Mouse (Mus musculus) hindbrain, embryonic 12.5 days (tissue): ENCODE data around the gene Trim44. TPM values are rescaled to one million over a fixed set of nuclear protein-coding genes. Genes with fewer than 3 reads are reported as not detected.

Experiments
- ATAC-seq: fragments of 200-750 bp; cut with Nextera tagmentation; 2 replicates; pipeline ENCODE4 v1.8.0; 2017; ENCODE audit warnings: moderate TSS enrichment; ENCODE audit not compliant: low FRiP score
- H3K27ac ChIP-seq: fragments of 300-500 bp; sonication (generic); 2 replicates; pipeline ENCODE4 v1.5.1; 2016; ENCODE audit warnings: mild to moderate bottlenecking
- H3K27me3 ChIP-seq: fragments of 300-500 bp; sonication (generic); 2 replicates; pipeline ENCODE4 v1.6.1; 2016; ENCODE audit warnings: mild to moderate bottlenecking
- H3K36me3 ChIP-seq: fragments of 300-500 bp; sonication (generic); 2 replicates; pipeline ENCODE4 v1.6.1; 2016; ENCODE audit warnings: mild to moderate bottlenecking
- H3K4me1 ChIP-seq: fragments of 300-500 bp; sonication (generic); 2 replicates; pipeline ENCODE4 v1.6.1; 2016
- H3K4me2 ChIP-seq: fragments of 300-500 bp; sonication (generic); replicated peaks from 2 replicates; pipeline ENCODE4 v1.6.1; 2016; ENCODE audit warnings: mild to moderate bottlenecking
- H3K4me3 ChIP-seq: fragments of 300-500 bp; sonication (generic); 2 replicates; pipeline ENCODE4 v1.5.1; 2016; ENCODE audit warnings: mild to moderate bottlenecking
- H3K9ac ChIP-seq: fragments of 300-500 bp; sonication (generic); 2 replicates; pipeline ENCODE4 v1.6.1; 2016; ENCODE audit warnings: mild to moderate bottlenecking, moderate library complexity
- H3K9me3 ChIP-seq: fragments of 300-500 bp; sonication (generic); replicated peaks from 2 replicates; pipeline ENCODE4 v1.6.1; 2016; ENCODE audit warnings: mild to moderate bottlenecking
- WGBS: fragments of 180-500 bp; shearing (Covaris S2); methylation state at CpG from one replicate; pipeline ENCODE4 v1.1.7; 2016; 5-methylcytosine and 5-hydroxymethylcytosine counted together
- polyA plus RNA-seq: library from polyadenylated mRNA; unstranded; fragments of >200 nt; fragmentation: Nextera tagmentation; extraction: Ambion mirVana; gene quantifications from 2 replicates; pipeline ENCODE4 v1.2.1, GENCODE M21; 2016

Trim44 gene
- polyA plus RNA-seq, 1 experiment from 2014 or later: 65.6 TPM

DNA sequence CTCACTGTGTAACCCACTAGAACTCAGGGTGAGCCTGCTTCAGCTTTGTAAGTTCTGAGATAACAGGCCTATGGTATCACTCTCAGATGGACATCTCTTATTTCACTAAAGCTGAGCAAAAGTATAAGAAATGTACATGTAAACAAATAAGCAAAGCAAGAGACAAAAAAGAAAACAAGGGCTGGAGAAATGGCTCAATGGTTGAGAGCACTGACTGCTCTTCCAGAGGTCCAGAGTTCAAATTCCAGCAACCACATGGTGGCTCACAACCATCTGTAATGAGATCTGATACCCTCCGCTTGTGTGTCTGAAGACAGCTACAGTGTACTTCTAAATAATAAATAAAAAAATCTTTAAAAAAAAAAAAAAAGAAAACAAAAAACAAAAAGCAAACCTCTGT is 29.2 kb downstream of the Trim44 start:
- H3K27me3 ChIP-seq: no peaks in the 10 kb centered on the region
- no peaks in the 10 kb centered on the region for H3K36me3 ChIP-seq
- no peaks in the 10 kb centered on the region for H3K4me1 ChIP-seq
- WGBS: 80% methylated on average over 1 of the region's 1 CpGs
- H3K27ac ChIP-seq: no peak overlapping the region
- H3K4me3 ChIP-seq: no peak overlapping the region
- H3K9ac ChIP-seq: no peak overlapping the region
- ATAC-seq: no peak
- no peak overlapping the region for H3K4me2 ChIP-seq
- H3K9me3 ChIP-seq: no peaks in the 10 kb centered on the region

DNA sequence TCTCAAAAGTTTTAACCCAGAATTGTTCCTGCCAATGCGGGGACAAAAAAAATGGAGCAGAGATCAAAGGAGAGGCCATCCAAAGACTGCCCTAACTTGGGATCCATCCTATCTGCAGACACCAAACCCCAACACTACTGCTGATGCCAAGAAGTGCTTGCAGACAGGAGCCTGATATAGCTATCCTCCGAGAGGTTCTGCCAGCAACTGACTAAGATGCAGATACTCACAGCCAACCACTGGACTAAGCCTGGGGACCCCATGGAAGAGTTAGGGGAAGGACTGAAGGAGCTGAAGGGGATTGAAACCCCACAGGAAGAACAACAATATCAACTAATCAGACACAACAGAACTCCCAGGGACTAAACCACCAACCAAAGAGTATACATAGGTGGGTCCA is 30.3 kb downstream of the Trim44 start:
- Histone ChIP-seq H3K9ac (no peak overlapping the region), H3K9me3 (no peaks in the 10 kb centered on the region), H3K4me1 (no peaks in the 10 kb centered on the region), H3K27me3 (no peaks in the 10 kb centered on the region), H3K4me3 (no peak overlapping the region), H3K4me2 (no peak overlapping the region), H3K36me3 (no peaks in the 10 kb centered on the region), H3K27ac (no peak overlapping the region)
- no peak for ATAC-seq
- 93% methylated on average over 2 of the region's 2 CpGs for WGBS

DNA sequence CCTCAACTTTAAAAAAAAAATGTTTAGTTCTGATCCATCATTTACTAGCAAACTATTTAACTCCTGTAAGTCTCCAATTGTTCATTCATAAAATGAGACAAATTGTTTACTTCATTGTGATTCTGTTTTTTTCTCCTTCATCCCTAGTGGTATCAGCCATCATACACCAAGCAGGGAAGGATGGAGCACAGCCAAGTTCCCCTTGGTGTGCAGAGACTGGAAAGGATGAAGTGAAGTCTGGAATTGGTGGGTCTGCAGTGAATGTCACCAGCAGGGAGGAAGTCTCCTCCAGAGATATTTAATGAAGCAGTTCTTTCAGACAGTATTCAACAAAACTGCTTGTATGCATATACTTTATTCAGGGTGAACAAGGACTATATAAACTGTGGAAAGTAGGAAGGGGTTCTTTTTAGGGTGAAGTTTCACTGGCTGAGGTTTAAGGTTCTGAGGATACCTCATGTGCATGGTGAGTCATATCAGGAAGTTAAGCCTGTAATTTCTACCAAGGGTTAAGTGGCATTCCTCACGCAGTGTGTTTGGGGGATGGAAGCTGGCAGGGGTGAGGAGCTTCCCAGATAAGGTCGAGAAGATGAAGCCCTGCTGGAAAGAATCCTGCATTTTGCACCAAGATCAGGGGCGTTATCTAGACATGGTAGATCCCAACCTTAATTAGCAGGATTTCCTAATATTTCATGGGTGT is 34.1 kb downstream of the Trim44 start:
- Histone ChIP-seq H3K36me3 (no peaks in the 10 kb centered on the region), H3K9me3 (no peaks in the 10 kb centered on the region), H3K27me3 (no peaks in the 10 kb centered on the region), H3K4me1 (no peaks in the 10 kb centered on the region), H3K27ac (no peak overlapping the region), H3K4me2 (no peak overlapping the region), H3K9ac (no peak overlapping the region), H3K4me3 (no peak overlapping the region)
- WGBS: 73% methylated on average over 3 of the region's 3 CpGs
- no peak for ATAC-seq

DNA sequence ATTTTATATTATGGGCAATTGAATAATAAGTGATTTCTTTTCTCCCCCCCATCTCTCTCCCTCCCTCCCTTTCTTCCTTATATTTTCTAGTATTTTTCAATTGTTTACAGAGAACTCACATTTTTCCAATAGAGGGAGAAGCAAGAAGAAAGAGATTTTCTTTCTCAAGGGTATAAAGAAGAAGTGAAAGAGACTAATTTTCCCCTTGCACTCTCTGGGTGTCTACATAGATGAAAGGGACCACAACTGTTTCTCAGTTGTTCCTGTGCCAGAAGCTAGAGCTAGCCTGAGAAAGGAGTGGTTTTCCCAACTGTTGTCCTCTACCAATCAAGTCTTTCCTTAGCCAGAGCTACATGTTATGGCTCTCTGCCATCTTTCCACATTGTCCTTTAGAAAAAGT is 34.9 kb downstream of the Trim44 start:
- no peak overlapping the region for H3K4me2 ChIP-seq
- no peaks in the 10 kb centered on the region for H3K27me3 ChIP-seq
- no peak overlapping the region for H3K9ac ChIP-seq
- no peak overlapping the region for H3K27ac ChIP-seq
- H3K9me3 ChIP-seq: no peaks in the 10 kb centered on the region
- no peaks in the 10 kb centered on the region for H3K36me3 ChIP-seq
- ATAC-seq: no peak
- no peaks in the 10 kb centered on the region for H3K4me1 ChIP-seq
- no peak overlapping the region for H3K4me3 ChIP-seq

DNA sequence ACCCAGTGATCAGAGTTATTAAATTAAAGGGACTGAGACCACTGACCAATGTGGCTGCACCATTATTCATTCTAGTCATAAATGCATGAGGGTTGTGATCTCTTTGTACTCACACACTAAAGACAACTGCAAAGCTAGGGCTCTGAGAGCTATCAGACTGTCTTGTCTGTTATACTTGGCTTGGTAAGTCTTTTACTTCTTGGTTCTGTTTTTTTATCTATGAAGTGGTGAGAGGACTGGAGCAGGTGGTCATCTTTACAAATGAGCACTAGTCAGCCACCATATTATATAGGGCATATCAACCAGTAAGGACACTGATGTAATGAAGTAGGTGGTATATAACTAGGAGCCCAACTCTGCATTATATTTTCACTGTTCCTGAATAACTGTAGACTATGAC is 36.3 kb downstream of the Trim44 start:
- Histone ChIP-seq H3K36me3 (no peaks in the 10 kb centered on the region), H3K4me1 (no peaks in the 10 kb centered on the region), H3K27ac (no peak overlapping the region), H3K9me3 (no peaks in the 10 kb centered on the region), H3K27me3 (no peaks in the 10 kb centered on the region), H3K4me3 (no peak overlapping the region), H3K4me2 (no peak overlapping the region), H3K9ac (no peak overlapping the region)
- no peak for ATAC-seq

DNA sequence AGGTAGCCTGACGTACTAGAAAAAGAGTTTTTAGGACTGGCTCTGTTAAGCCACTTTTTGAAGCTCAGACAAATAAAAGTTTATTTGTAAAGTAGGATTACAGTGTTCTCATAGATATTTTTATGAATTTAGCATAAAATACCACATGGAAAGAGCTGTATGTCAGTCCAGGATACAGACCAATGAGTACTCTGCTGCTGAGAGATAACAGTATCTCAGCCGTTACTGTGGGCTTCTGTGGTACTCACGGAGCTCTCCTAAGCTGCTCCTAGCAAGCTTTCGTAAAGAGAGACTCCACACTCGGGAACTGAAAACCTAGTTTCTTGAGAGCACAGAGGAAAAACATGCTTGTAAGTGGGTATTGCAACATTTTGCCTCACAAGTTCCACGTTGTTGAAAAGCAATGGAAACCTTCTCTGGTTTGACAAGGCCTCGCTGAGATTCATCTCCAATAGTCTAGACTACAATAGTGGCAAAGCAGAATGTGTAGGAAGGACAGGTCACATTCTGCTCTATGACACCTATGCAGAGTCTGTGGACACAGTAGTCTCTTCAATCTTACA is 41.6 kb downstream of the Trim44 start:
- 91% methylated on average over 7 of the region's 7 CpGs for WGBS
- Histone ChIP-seq H3K4me1 (no peaks in the 10 kb centered on the region), H3K36me3 (no peaks in the 10 kb centered on the region), H3K4me2 (no peak overlapping the region), H3K4me3 (no peak overlapping the region), H3K27me3 (no peaks in the 10 kb centered on the region), H3K9me3 (no peaks in the 10 kb centered on the region), H3K9ac (no peak overlapping the region), H3K27ac (no peak overlapping the region)
- ATAC-seq: no peak

DNA sequence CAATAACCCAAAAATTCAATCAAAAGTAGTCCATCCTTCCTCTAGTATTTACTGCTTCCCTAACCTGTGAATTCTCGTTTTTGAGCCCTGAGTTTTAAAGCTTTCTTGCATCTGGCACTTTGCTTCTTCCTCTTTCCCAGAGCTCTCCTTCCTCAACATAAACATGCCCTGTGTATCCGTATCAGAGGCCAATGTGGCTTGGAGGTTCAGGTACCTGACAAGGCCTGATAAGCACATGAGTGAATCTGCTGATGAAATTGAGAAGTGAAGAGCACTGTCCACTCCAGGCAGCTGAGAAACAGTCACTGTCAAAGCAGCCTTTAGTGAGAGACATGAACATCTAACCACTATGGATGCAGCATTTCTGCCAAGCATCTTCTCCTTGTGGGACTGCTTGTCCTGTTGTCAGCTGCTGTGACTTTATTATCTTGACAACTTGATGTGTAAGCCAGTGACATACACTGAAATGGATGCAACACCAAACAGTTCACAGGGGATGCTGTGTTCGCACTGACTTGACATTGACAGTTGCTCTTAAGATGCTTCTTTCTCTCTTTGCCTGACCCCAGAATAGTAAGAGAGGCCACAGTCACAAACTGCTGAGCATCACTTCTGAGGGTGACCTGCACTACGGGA is 42.9 kb downstream of the Trim44 start:
- no peak for ATAC-seq
- Histone ChIP-seq H3K9ac (no peak overlapping the region), H3K27ac (no peak overlapping the region), H3K27me3 (no peaks in the 10 kb centered on the region), H3K36me3 (no peaks in the 10 kb centered on the region), H3K4me1 (no peaks in the 10 kb centered on the region), H3K4me3 (no peak overlapping the region), H3K4me2 (no peak overlapping the region), H3K9me3 (no peaks in the 10 kb centered on the region)
- 88% methylated on average over 4 of the region's 4 CpGs for WGBS

DNA sequence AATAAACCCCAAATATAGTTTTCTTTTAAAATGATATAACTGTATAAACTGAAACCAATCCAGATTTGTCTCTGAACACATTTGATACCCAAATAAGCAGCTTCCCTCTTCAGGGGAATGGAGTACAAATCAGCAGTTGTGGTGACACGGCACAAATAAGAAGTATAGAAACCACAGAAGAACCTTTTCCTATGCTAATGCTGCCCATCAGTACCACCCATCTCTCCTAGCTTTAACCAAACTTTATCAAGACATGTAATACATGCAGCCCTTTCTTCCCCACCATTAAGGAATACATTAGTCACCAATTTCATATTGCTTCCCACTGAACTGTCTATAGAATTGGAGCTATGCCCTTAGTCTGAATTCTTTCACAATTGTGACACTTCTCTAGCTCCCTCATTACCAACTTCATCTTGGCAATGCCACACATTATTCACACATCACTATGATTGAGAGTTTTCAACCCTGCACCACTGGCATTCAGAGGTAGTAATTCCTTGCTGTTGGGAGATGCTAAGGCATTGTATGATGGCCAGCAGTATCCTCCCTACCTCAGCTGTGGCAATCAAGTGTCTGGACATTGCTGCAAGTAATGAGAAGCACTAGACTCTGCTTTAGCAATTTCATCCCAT is 44.6 kb downstream of the Trim44 start:
- Histone ChIP-seq H3K9ac (no peak overlapping the region), H3K4me3 (no peak overlapping the region), H3K4me1 (no peaks in the 10 kb centered on the region), H3K27me3 (no peaks in the 10 kb centered on the region), H3K36me3 (no peaks in the 10 kb centered on the region), H3K9me3 (no peaks in the 10 kb centered on the region), H3K4me2 (no peak overlapping the region), H3K27ac (no peak overlapping the region)
- 82% methylated on average over 1 of the region's 1 CpGs for WGBS
- ATAC-seq: no peak

DNA sequence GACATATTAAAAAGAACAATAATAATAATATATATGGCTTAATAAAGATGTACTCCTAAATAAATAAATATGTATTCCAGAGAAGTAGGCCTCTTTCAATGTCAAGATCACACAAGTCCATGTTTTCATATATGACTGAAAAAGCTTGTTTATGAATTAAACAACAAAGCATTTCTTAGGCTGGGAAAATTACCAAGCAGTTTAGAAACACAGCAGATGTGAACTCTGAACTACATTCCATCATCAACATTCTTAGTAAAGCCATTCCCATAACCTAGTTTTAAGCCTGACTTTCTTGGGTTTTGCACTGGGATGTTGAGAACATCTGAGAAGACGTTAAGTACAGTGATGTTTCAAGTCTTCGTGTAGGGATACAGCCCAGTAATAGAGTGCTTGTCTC is 45.4 kb downstream of the Trim44 start:
- H3K4me3 ChIP-seq: no peak overlapping the region
- 88% methylated on average over 2 of the region's 2 CpGs for WGBS
- no peak overlapping the region for H3K9ac ChIP-seq
- no peak overlapping the region for H3K27ac ChIP-seq
- H3K36me3 ChIP-seq: peaks cover 1% of the 10 kb centered on the region
- H3K4me2 ChIP-seq: no peak overlapping the region
- no peaks in the 10 kb centered on the region for H3K27me3 ChIP-seq
- no peaks in the 10 kb centered on the region for H3K4me1 ChIP-seq
- no peaks in the 10 kb centered on the region for H3K9me3 ChIP-seq
- no peak for ATAC-seq

DNA sequence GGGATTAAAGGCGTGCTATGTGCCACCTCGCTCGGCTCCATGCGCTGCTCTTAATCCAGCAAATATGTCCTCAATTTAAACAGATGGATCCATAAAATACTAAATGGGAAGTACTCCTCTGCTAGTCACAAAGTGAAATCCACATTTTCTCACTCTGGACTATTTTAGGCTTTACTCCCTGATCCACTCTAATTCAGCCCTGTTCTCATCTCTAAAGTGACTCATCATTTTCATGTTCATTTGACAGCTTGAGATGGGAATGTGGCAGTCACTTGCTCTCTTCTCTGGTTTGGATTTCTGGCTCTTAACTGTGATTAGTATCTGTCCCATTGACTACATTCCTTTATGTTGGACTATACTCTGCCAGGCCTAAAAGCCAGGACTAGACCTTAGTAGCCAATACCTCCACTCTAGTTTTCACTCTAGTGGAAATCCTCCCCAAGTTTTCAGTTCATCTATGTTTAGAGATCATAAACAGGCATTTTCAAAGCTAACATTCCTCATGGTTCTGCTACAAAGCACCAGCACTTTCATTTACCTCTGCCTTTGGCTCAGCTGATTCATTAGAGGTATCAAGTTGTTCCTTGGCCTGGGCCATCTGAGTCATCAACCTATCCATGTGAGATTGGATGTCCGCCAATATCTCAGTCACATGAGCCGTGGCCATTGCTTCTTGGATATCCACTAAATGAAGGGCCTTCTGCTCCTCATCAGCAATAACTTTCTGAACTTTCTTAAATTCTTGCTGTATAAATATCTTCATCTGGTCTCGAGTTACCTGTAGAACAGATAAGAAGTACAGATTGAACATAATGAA is 50.5 kb downstream of the Trim44 start:
- Histone ChIP-seq H3K27ac (no peak overlapping the region), H3K4me2 (no peak overlapping the region), H3K9ac (no peak overlapping the region), H3K9me3 (no peaks in the 10 kb centered on the region), H3K36me3 (peaks cover 16% of the 10 kb centered on the region), H3K4me3 (no peak overlapping the region), H3K27me3 (no peaks in the 10 kb centered on the region), H3K4me1 (no peaks in the 10 kb centered on the region)
- 97% methylated on average over 7 of the region's 7 CpGs for WGBS
- ATAC-seq: no peak

DNA sequence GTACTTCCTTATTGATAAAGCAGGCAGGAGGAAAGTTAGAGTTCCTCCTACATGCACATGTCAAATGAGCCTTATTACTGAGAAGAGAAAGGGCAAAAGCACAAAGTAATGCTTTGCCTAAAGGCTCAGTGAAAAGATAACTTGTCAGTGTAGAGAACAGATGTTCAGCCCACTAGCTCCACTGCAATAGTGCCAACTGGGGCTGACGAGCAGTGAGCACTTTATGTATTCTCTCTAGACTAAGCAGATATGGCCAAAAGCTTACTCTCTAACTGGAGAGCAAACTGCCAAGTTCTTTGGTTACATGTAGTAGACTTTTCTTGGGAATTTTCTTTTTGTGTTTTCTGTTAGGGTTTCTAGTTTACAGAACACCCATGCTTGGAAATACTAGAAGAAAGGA is 53.6 kb downstream of the Trim44 start:
- Histone ChIP-seq H3K4me1 (no peaks in the 10 kb centered on the region), H3K27me3 (no peaks in the 10 kb centered on the region), H3K9ac (no peak overlapping the region), H3K36me3 (peaks cover 16% of the 10 kb centered on the region), H3K27ac (no peak overlapping the region), H3K4me3 (no peak overlapping the region), H3K4me2 (no peak overlapping the region), H3K9me3 (no peaks in the 10 kb centered on the region)
- no peak for ATAC-seq
- WGBS: 88% methylated on average over 1 of the region's 1 CpGs

DNA sequence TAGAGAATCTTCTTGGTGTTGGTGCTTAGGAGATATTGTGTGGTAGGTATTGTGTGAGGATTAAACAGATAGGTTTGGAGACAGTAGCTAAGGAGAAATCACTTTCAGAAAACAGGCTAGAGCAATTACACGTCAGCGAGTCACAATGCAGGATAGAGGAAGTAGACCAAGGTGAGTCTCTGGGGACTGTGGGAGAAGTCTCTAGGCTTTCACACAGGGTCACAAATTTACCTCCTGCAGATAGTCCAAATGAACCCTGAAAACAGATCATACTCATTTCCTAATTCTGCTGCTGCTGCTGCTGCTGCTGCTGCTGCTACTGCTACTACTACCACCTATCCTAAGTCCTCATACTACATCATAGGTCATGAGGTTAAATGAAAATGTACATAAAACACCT is 66.2 kb downstream of the Trim44 start:
- Histone ChIP-seq H3K9ac (no peak overlapping the region), H3K4me1 (peaks cover 8% of the 10 kb centered on the region), H3K36me3 (0 out of 2 replicates have a peak, but pooled peaks cover 3% of the 10 kb centered on the region), H3K9me3 (no peaks in the 10 kb centered on the region), H3K4me2 (no peak overlapping the region), H3K4me3 (no peak overlapping the region), H3K27ac (no peak overlapping the region), H3K27me3 (no peaks in the 10 kb centered on the region)
- WGBS: 90% methylated on average over 2 of the region's 2 CpGs
- no peak for ATAC-seq
